Mouse (Mus musculus) C2C12 (cell line): ENCODE measurements at regions not wholly inside any gene's neighbourhood (a gene's known extent, or its start where the extent isn't known, plus 50 kb on each side); places are given as distances from the start of the nearest gene placed in this dataset.

Experiments used
- H3K27me3 ChIP-seq: one replicate; pipeline ENCODE4 v1.6.1; 2011; ENCODE audit not compliant: control insufficient read depth, insufficient read depth, insufficient read length
- H3K36me3 ChIP-seq: one replicate; pipeline ENCODE4 v1.6.1; 2011; ENCODE audit not compliant: control insufficient read depth, insufficient read depth
- H3K4me3 ChIP-seq: one replicate; pipeline ENCODE4 v1.5.1; 2011; ENCODE audit warnings: mild to moderate bottlenecking, control low read depth; ENCODE audit not compliant: poor library complexity, insufficient read depth, severe bottlenecking
- H3K79me2 ChIP-seq: one replicate; pipeline ENCODE4 v1.6.1; 2011; ENCODE audit not compliant: control insufficient read depth, insufficient read depth
- H3K79me3 ChIP-seq: one replicate; pipeline ENCODE4 v1.6.1; 2011; ENCODE audit warnings: low read depth, control low read depth
- H3ac ChIP-seq: one replicate; pipeline ENCODE3; 2011; ENCODE audit warnings: low read depth; ENCODE audit not compliant: control insufficient read depth, insufficient read length
- CEBPB ChIP-seq: IDR thresholded peaks from one replicate; pipeline ENCODE4 v1.6.1; 2011; ENCODE audit warnings: low read depth, mild to moderate bottlenecking, control low read depth, moderate library complexity
- CTCF ChIP-seq: IDR thresholded peaks from one replicate; pipeline ENCODE4 v1.5.1; 2011; ENCODE audit not compliant: control insufficient read depth, insufficient read depth, insufficient read length
- FOSL1 ChIP-seq: IDR thresholded peaks from one replicate; pipeline ENCODE4 v1.8.0; 2011; ENCODE audit warnings: mild to moderate bottlenecking, low read length; ENCODE audit not compliant: poor library complexity, insufficient read depth, severe bottlenecking
- MAX ChIP-seq: IDR thresholded peaks from one replicate; pipeline ENCODE4 v1.6.1; 2011; ENCODE audit warnings: mild to moderate bottlenecking, control low read depth
- MYOD1 ChIP-seq: IDR thresholded peaks from one replicate; pipeline ENCODE4 v1.6.1; 2011; ENCODE audit warnings: low read depth; ENCODE audit not compliant: control insufficient read depth, insufficient read length
- MYOG ChIP-seq: IDR thresholded peaks from one replicate; pipeline ENCODE4 v1.6.1; 2011; ENCODE audit not compliant: control insufficient read depth, insufficient read length; ENCODE audit errors: extremely low read depth
- USF1 ChIP-seq: IDR thresholded peaks from one replicate; pipeline ENCODE4 v1.6.1; 2011; ENCODE audit warnings: low read depth, mild to moderate bottlenecking, control low read depth, moderate library complexity

GRCm38 (mm10) chr3:65449176-65449575, 56.8 kb upstream of the Ssr3 start:
- H3K27me3 ChIP-seq, result no peaks in the 10 kb centered on the region
- H3ac ChIP-seq, result no peak overlapping the region
- H3K4me3 ChIP-seq, result no peak overlapping the region
- no peaks in the 10 kb centered on the region for H3K79me2 ChIP-seq
- TF ChIP-seq CEBPB (no peak), USF1 (no peak), CTCF (no peak), MAX (no peak), FOSL1 (no peak), MYOD1 (no peak), MYOG (no peak)
- H3K79me3 ChIP-seq, result no peaks in the 10 kb centered on the region
- no peaks in the 10 kb centered on the region for H3K36me3 ChIP-seq

DNA sequence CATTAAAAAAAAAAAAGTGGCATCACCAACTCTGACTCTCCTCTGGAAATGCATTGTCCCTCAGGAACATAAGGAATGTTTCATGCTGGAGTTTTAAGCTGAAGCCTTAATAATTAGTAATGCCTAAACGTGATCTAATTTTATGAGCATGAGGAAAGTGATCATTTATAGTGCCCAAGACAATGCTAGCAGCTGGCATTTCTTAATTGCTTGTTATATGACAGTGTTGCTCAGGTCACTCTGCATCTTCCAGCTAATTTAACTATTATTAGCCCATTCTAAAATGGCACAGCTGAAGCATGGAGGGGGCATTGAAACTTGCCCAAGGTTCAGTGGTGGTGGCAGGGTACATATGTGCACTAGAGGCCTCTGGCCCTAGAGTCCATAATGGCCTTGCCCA, 51.3 kb upstream of the Ssr3 start:
- Histone ChIP-seq H3K27me3 (no peaks in the 10 kb centered on the region), H3ac (no peak overlapping the region), H3K4me3 (no peak overlapping the region), H3K36me3 (no peaks in the 10 kb centered on the region), H3K79me3 (no peaks in the 10 kb centered on the region), H3K79me2 (no peaks in the 10 kb centered on the region)
- TF ChIP-seq MYOG (no peak), CEBPB (no peak), USF1 (no peak), FOSL1 (no peak), MAX (no peak), MYOD1 (no peak)

DNA sequence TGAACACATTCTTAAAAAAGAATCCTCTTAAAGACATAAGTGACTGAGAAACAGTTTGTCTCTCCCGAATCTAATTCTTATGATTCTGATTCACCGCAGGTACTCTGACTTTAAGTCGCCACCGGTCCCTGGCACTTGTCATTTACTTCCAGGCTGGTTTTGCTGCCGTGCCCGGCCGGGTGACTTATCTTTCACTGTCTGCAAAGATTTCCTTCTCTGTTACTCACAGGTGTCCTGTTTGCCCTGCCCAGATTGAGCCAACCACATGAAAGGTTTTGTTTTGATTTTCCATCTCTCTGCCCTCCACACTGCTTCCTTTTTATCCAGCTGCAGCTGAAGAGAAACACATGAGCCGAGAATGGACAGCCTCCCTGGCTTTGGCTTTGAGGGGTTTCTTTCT, 50.5 kb upstream of the Ssr3 start:
- Histone ChIP-seq H3K79me3 (no peaks in the 10 kb centered on the region), H3K4me3 (no peak overlapping the region), H3ac (no peak overlapping the region), H3K79me2 (no peaks in the 10 kb centered on the region), H3K36me3 (no peaks in the 10 kb centered on the region), H3K27me3 (no peaks in the 10 kb centered on the region)
- TF ChIP-seq MYOD1 (no peak), FOSL1 (no peak), CEBPB (no peak), MAX (no peak), USF1 (no peak), CTCF (no peak), MYOG (no peak)

GRCm38 (mm10) chr3:65442269-65442668, 49.8 kb upstream of the Ssr3 start:
- H3K79me3 ChIP-seq, result no peaks in the 10 kb centered on the region
- H3ac ChIP-seq, result no peak overlapping the region
- H3K4me3 ChIP-seq, result no peak overlapping the region
- TF ChIP-seq FOSL1 (no peak), USF1 (no peak), CEBPB (no peak), CTCF (no peak), MYOD1 (no peak), MYOG (no peak), MAX (no peak)
- no peaks in the 10 kb centered on the region for H3K36me3 ChIP-seq
- H3K27me3 ChIP-seq, result no peaks in the 10 kb centered on the region
- H3K79me2 ChIP-seq, result no peaks in the 10 kb centered on the region
